Comparison of ENCODE assay signal across 9 mouse cellular contexts in genomic region chr10:119455543-119455940, GRCm38 (mm10). TPM values are rescaled to one million over a fixed set of nuclear protein-coding genes. Genes with fewer than 3 reads are reported as not detected.
DNase-seq lines count a peak whose midpoint lies in the region; ATAC-seq lines count a peak whose summit lies in the region.
"Had no signal": no experiment of that assay in that cellular context is flagged by ENCODE, and none has a peak within 500 bp of the region (broad histone marks: within the 10 kb centered on the region; RNA-seq: fewer than 3 reads in every experiment).

No protein-coding gene starts in this region.

- H3K27ac ChIP-seq in heart, embryonic 16.5 days (ENCODE audit: low read length): no peak overlapping the region
- no peak overlapping the region for H3K27ac ChIP-seq in embryonic facial prominence, embryonic 13.5 days
- no peak overlapping the region for H3K27ac ChIP-seq in intestine, embryonic 14.5 days (ENCODE audit: low read depth)
- no peak overlapping the region for H3K27ac ChIP-seq in midbrain, embryonic 15.5 days

- no peak overlapping the region for H3K9ac ChIP-seq in heart, embryonic 16.5 days (ENCODE audit: low read length)
- H3K9ac ChIP-seq in embryonic facial prominence, embryonic 13.5 days: peak overlapping the region; percentile 85
- H3K9ac ChIP-seq in intestine, embryonic 14.5 days (ENCODE audit: low read length): no peak overlapping the region
- peak overlapping the region; percentile 59; the same call in 1 of the 2 replicates for H3K9ac ChIP-seq in midbrain, embryonic 15.5 days

- H3K9me3 ChIP-seq in heart, embryonic 16.5 days (replicated peaks; ENCODE audit: control insufficient read depth, low read length): no peaks in the 10 kb centered on the region
- H3K9me3 ChIP-seq in embryonic facial prominence, embryonic 13.5 days: no peaks in the 10 kb centered on the region
- H3K9me3 ChIP-seq in intestine, embryonic 14.5 days (ENCODE audit: control insufficient read depth, low read length): no peaks in the 10 kb centered on the region
- H3K9me3 ChIP-seq in midbrain, embryonic 15.5 days: no peaks in the 10 kb centered on the region

- peaks cover 12% of the 10 kb centered on the region for H3K4me1 ChIP-seq in heart, embryonic 16.5 days (ENCODE audit: control insufficient read depth, insufficient read depth, low read length)
- H3K4me1 ChIP-seq in embryonic facial prominence, embryonic 13.5 days: peaks cover 25% of the 10 kb centered on the region
- peaks cover 8% of the 10 kb centered on the region; the same call in 1 of the 2 replicates for H3K4me1 ChIP-seq in intestine, embryonic 14.5 days (replicated peaks; ENCODE audit: control insufficient read depth, insufficient read depth, low read length)
- H3K4me1 ChIP-seq in midbrain, embryonic 15.5 days: peaks cover 16% of the 10 kb centered on the region

- peak overlapping the region; percentile 100 for H3K4me2 ChIP-seq in heart, embryonic 16.5 days (ENCODE audit: low read depth, low read length)
- H3K4me2 ChIP-seq in embryonic facial prominence, embryonic 13.5 days: peak overlapping the region; percentile 95
- H3K4me2 ChIP-seq in intestine, embryonic 14.5 days (ENCODE audit: low read length): peak overlapping the region; percentile 96
- H3K4me2 ChIP-seq in midbrain, embryonic 15.5 days: peak overlapping the region; percentile 85

- H3K36me3 ChIP-seq in heart, embryonic 16.5 days (ENCODE audit: control insufficient read depth, insufficient read depth): no peaks in the 10 kb centered on the region
- no peaks in the 10 kb centered on the region for H3K36me3 ChIP-seq in embryonic facial prominence, embryonic 13.5 days
- no peaks in the 10 kb centered on the region for H3K36me3 ChIP-seq in intestine, embryonic 14.5 days (ENCODE audit: control insufficient read depth, insufficient read depth, low read length)
- H3K36me3 ChIP-seq in midbrain, embryonic 15.5 days (replicated peaks): no peaks in the 10 kb centered on the region

- no peak for DNase-seq in heart, postnatal 14 days
- DNase-seq in intestine, embryonic 14.5 days (ENCODE audit: low spot score): no peak
- no peak for DNase-seq in layer of hippocampus, adult 9-10 months (ENCODE audit: low spot score)
- DNase-seq: lung, postnatal 10 days had no signal

- H3K27me3 ChIP-seq in heart, embryonic 16.5 days (ENCODE audit: control insufficient read depth, insufficient read depth, low read length): peaks cover 5% of the 10 kb centered on the region; the same call in 1 of the 2 replicates
- H3K27me3 ChIP-seq in embryonic facial prominence, embryonic 13.5 days: peaks cover 8% of the 10 kb centered on the region; the same call in 1 of the 2 replicates
- no peaks in the 10 kb centered on the region for H3K27me3 ChIP-seq in intestine, embryonic 14.5 days (replicated peaks; ENCODE audit: control insufficient read depth, insufficient read depth, low read length)
- H3K27me3 ChIP-seq in midbrain, embryonic 15.5 days (replicated peaks): no peaks in the 10 kb centered on the region; the same call in 1 of the 2 replicates

- WGBS in heart, embryonic 16.5 days: 15% methylated on average over 10 of the region's 10 CpGs
- 17% methylated on average over 10 of the region's 10 CpGs for WGBS in embryonic facial prominence, embryonic 13.5 days
- 23% methylated on average over 10 of the region's 10 CpGs for WGBS in intestine, embryonic 14.5 days
- WGBS in midbrain, embryonic 15.5 days: 15% methylated on average over 10 of the region's 10 CpGs

- ATAC-seq in heart, embryonic 16.5 days (replicated peaks; ENCODE audit: extremely low read depth, insufficient read depth, low FRiP score): no peak
- no peak for ATAC-seq in embryonic facial prominence, embryonic 13.5 days (ENCODE audit: insufficient number of reproducible peaks, insufficient read depth, low FRiP score, low TSS enrichment, low read depth)
- no peak for ATAC-seq in intestine, embryonic 14.5 days (replicated peaks; ENCODE audit: low FRiP score, low TSS enrichment, low read depth)
- no peak for ATAC-seq in midbrain, embryonic 15.5 days (replicated peaks)
- no peak for ATAC-seq in erythroblast, adult 5-6 weeks (replicated peaks; ENCODE audit: low FRiP score, poor library complexity, severe bottlenecking)
- no peak for ATAC-seq in megakaryocyte, adult 5-6 weeks (ENCODE audit: poor library complexity, severe bottlenecking)

- H3K4me3 ChIP-seq in heart, embryonic 16.5 days (ENCODE audit: low read length): peak overlapping the region; percentile 75
- peak overlapping the region; percentile 81 for H3K4me3 ChIP-seq in embryonic facial prominence, embryonic 13.5 days
- H3K4me3 ChIP-seq in intestine, embryonic 14.5 days (ENCODE audit: low read depth, low read length): peak overlapping the region; percentile 63
- peak overlapping the region; percentile 57 for H3K4me3 ChIP-seq in midbrain, embryonic 15.5 days

- intact Hi-C loops in heart, postnatal 14 days (cut with DNase I): no loop called here

RNA-seq across cellular contexts. Expression of gene Grip1, which starts 1.9 kb away (rescaled TPM):
- 1.4 and 1.6 TPM in 2 replicates for polyA plus RNA-seq in heart, embryonic 16.5 days (2015; fragmentation: Nextera tagmentation; extraction: Ambion mirVana)
- under 1 TPM; 0.61 to 0.86 TPM for total RNA-seq in heart, postnatal 14 days (2021)
- polyA plus RNA-seq in embryonic facial prominence, embryonic 13.5 days (2015; fragmentation: Nextera tagmentation; extraction: Ambion mirVana): 4.7 and 4.9 TPM in 2 replicates
- 3.2 and 4.0 TPM in 2 replicates for polyA plus RNA-seq in intestine, embryonic 14.5 days (2014; fragmentation: Nextera tagmentation; extraction: Ambion mirVana)
- polyA plus RNA-seq in midbrain, embryonic 15.5 days (2015; fragmentation: Nextera tagmentation; extraction: Ambion mirVana): 17.4 and 19.0 TPM in 2 replicates
- not detected in 2 replicates for total RNA-seq in erythroblast, adult 5-6 weeks (2015; ENCODE audit: low replicate concordance)
- not detected in 2 replicates for total RNA-seq in erythroblast, adult 5-6 weeks (2017; ENCODE audit: low replicate concordance)
- not detected in 2 replicates for total RNA-seq in megakaryocyte, adult 5-6 weeks (2015)
- not detected in 2 replicates for total RNA-seq in megakaryocyte, adult 5-6 weeks (2017)

Comparison
In these comparisons a context has a peak if more than half of its experiments do, and no peak if none do; other contexts are left out.
1. H3K9ac ChIP-seq: peak in embryonic facial prominence, embryonic 13.5 days (single experiment) and midbrain, embryonic 15.5 days (single experiment); none in heart, embryonic 16.5 days (single experiment) and intestine, embryonic 14.5 days (single experiment).
2. Peak in every context shown above with its lines, with median percentiles within 50 percentile points of each other: H3K4me2 ChIP-seq and H3K4me3 ChIP-seq.